Mouse (Mus musculus) urinary bladder, postnatal 4 days (tissue): ENCODE measurements around the gene Srp72.
"Not testable (repeated sequence)": the region's sequence is repeated elsewhere in the genome, so short reads cannot be mapped to it uniquely, and the experiment has no call there.

Experiments used
- DNase-seq, 2 experiments: peaks; one replicate each; pipeline ENCODE4 v3.0.0; 2021 to 2022; ENCODE audit warnings: low spot score in 2 of 2

Srp72 gene

GRCm38 (mm10) chr5:76962545-76962944, 11.9 kb upstream of the Srp72 start:
- DNase-seq: no peak

- DNase-seq: no peak
Measured at GRCm38 (mm10) chr5:76964651-76965050, 9.8 kb upstream of the Srp72 start.

GRCm38 (mm10) chr5:76969250-76969649, 5.2 kb upstream of the Srp72 start:
- no peak for DNase-seq

GRCm38 (mm10) chr5:76971115-76971514, 3.4 kb upstream of the Srp72 start:
- not testable (repeated sequence) for DNase-seq

- no peak for DNase-seq
Measured at GRCm38 (mm10) chr5:76973488-76973887, 995 bp upstream of the Srp72 start.

GRCm38 (mm10) chr5:76974207-76974553, 303 bp upstream of the Srp72 start:
- DNase-seq: no peak

GRCm38 (mm10) chr5:76975736-76976135, 1.3 kb downstream of the Srp72 start:
- no peak for DNase-seq

GRCm38 (mm10) chr5:76984015-76984414, 9.5 kb downstream of the Srp72 start:
- DNase-seq: no peak

- DNase-seq: no peak
Measured at GRCm38 (mm10) chr5:76990789-76991188, 16.3 kb downstream of the Srp72 start.

- no peak for DNase-seq
Measured at GRCm38 (mm10) chr5:76993174-76993814, 18.8 kb downstream of the Srp72 start.

- no peak for DNase-seq
Measured at GRCm38 (mm10) chr5:76998416-76998815, 23.9 kb downstream of the Srp72 start.

- no peak for DNase-seq
Measured at GRCm38 (mm10) chr5:77001192-77001591, 26.7 kb downstream of the Srp72 start.

- DNase-seq: no peak
Measured at GRCm38 (mm10) chr5:77004051-77004821, 29.8 kb downstream of the Srp72 start, which contains the start of gene Arl9. Gene Arl9 (plus strand): TSS chr5:77004055.

GRCm38 (mm10) chr5:77010352-77010751, 35.9 kb downstream of the Srp72 start:
- DNase-seq: no peak

GRCm38 (mm10) chr5:77011082-77011481, 36.6 kb downstream of the Srp72 start:
- no peak for DNase-seq

GRCm38 (mm10) chr5:77013171-77013570, 38.7 kb downstream of the Srp72 start:
- no peak for DNase-seq

- DNase-seq: peak; percentile 63 to 81
Measured at GRCm38 (mm10) chr5:77015544-77016482, 41.3 kb downstream of the Srp72 start, which contains the start of gene Thegl. Gene Thegl (plus strand): TSS chr5:77016023.

GRCm38 (mm10) chr5:77028034-77028433, 53.6 kb downstream of the Srp72 start:
- no peak for DNase-seq

- DNase-seq: peak in 1 of 2 experiments; percentile 21
Measured at GRCm38 (mm10) chr5:77029735-77030134, 55.3 kb downstream of the Srp72 start.

GRCm38 (mm10) chr5:77035101-77035500, 60.6 kb downstream of the Srp72 start:
- DNase-seq: not testable (repeated sequence)

- DNase-seq: no peak
Measured at GRCm38 (mm10) chr5:77038451-77038850, 64.0 kb downstream of the Srp72 start.

GRCm38 (mm10) chr5:77039391-77039790, 64.9 kb downstream of the Srp72 start:
- DNase-seq: no peak
